ENCODE assay signal across 15 mouse cellular contexts in the genomic region with DNA sequence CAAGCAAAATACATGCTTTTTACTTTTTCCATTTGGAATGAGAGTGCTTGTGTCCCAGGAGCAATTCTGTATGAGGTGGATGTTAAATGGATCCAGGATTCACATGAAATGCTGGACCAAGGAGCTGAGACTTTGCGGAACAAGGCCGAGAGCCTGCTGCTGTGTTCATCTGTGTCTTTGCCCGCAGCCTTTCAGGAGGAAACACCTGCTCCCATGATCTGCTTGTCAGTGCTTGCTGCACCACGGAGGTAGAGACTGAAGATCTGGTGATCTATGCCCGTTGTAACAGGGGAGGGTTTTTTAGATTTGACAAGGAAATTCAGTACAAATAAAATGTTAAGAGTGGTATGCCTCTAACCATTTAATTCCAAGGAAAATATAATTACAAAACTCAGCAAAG.
"Had no signal": no experiment of that assay in that cellular context is flagged by ENCODE, and none has a peak within 500 bp of the region (broad histone marks: within the 10 kb centered on the region; RNA-seq: fewer than 3 reads in every experiment).

No protein-coding gene starts in this region.

- H3K27me3 ChIP-seq: kidney, embryonic 15.5 days; limb, embryonic 13.5 days; liver, embryonic 15.5 days; megakaryocyte, embryonic 14.5 days; midbrain, embryonic 15.5 days; neural tube, embryonic 12.5 days had no signal

- H3K4me1 ChIP-seq: kidney, embryonic 15.5 days; limb, embryonic 13.5 days; liver, embryonic 15.5 days; midbrain, embryonic 15.5 days; neural tube, embryonic 12.5 days had no signal

- DNase-seq: kidney, adult 2 months; kidney, postnatal 14 days; layer of hippocampus, postnatal 36 days; left cerebral cortex, postnatal 4 days; lung, embryonic 14.5 days; lung, postnatal 10 days; lung, postnatal 4 days had no signal

- H3K4me3 ChIP-seq: kidney, embryonic 15.5 days; limb, embryonic 13.5 days; liver, embryonic 15.5 days; megakaryocyte, embryonic 14.5 days; midbrain, embryonic 15.5 days; neural tube, embryonic 12.5 days had no signal

- H3K27ac ChIP-seq: kidney, embryonic 15.5 days; limb, embryonic 13.5 days; liver, embryonic 15.5 days; midbrain, embryonic 15.5 days; neural tube, embryonic 12.5 days; stomach, postnatal 0 days had no signal

- ATAC-seq: intestine, embryonic 16.5 days; midbrain, embryonic 15.5 days had no signal

- H3K36me3 ChIP-seq: kidney, embryonic 15.5 days; limb, embryonic 13.5 days; liver, embryonic 15.5 days; midbrain, embryonic 15.5 days; neural tube, embryonic 12.5 days had no signal
